Mouse (Mus musculus) spleen, adult 2 months (tissue): ENCODE results near the gene Cfap61. TPM values are rescaled to one million over a fixed set of nuclear protein-coding genes. Genes with fewer than 3 reads are reported as not detected.

Experiments used
- DNase-seq, 2 experiments: peaks; one replicate each; pipeline versions ENCODE4 v3.0.0 to v3.0.0-alpha.2; 2012 to 2021; ENCODE audit warnings: low spot score in 2 of 2, low read depth in 1 of 2
- H3K27ac ChIP-seq: fragments of 200-500 bp; 2 replicates; pipeline ENCODE4 v1.5.1; 2012; ENCODE audit warnings: low read length, inconsistent platforms; ENCODE audit not compliant: insufficient read depth
- H3K27me3 ChIP-seq: fragments of 200-500 bp; 2 replicates; pipeline ENCODE4 v1.6.1; 2012; ENCODE audit warnings: mild to moderate bottlenecking, moderate library complexity, low read length, inconsistent platforms; ENCODE audit not compliant: control insufficient read depth, insufficient read depth
- H3K36me3 ChIP-seq: fragments of 200-500 bp; 2 replicates; pipeline ENCODE4 v1.6.1; 2012; ENCODE audit warnings: mild to moderate bottlenecking, low read length, inconsistent platforms; ENCODE audit not compliant: control insufficient read depth, insufficient read depth
- H3K4me1 ChIP-seq: fragments of 200-500 bp; 2 replicates; pipeline ENCODE4 v1.6.1; 2011; ENCODE audit warnings: inconsistent platforms; ENCODE audit not compliant: control insufficient read depth, insufficient read depth, insufficient read length
- H3K4me3 ChIP-seq: fragments of 200-500 bp; 2 replicates; pipeline ENCODE4 v1.5.1; 2011; ENCODE audit warnings: mild to moderate bottlenecking, inconsistent platforms; ENCODE audit not compliant: insufficient read depth, insufficient read length; ENCODE audit errors: extremely low read depth
- CTCF ChIP-seq: fragments of 200-500 bp; IDR thresholded peaks from 2 replicates; pipeline ENCODE4 v1.5.1; 2011; ENCODE audit warnings: mild to moderate bottlenecking, inconsistent platforms; ENCODE audit not compliant: insufficient read depth, insufficient read length, insufficient replicate concordance; ENCODE audit errors: extremely low read depth
- POLR2A ChIP-seq: fragments of 200-500 bp; IDR thresholded peaks from 2 replicates; pipeline ENCODE4 v1.6.1; 2011; ENCODE audit warnings: low read depth, low read length, inconsistent platforms
- WGBS: fragments of 180-500 bp; shearing (Covaris S2); methylation state at CpG from one replicate; pipeline ENCODE4 v1.1.7; 2018; 5-methylcytosine and 5-hydroxymethylcytosine counted together
- polyA plus RNA-seq: library from polyadenylated mRNA; depleted of rRNA; stranded (reverse); fragments of >200 nt; gene quantifications from 2 replicates; pipeline ENCODE4 v1.2.3, GENCODE M21; 2012

Gene Cfap61
- polyA plus RNA-seq, 1 experiment, result 0.40 TPM

- Histone ChIP-seq H3K36me3 (no peaks in the 10 kb centered on the region), H3K27me3 (peaks cover 54% of the 10 kb centered on the region), H3K4me3 (no peak overlapping the region), H3K27ac (no peak overlapping the region), H3K4me1 (peaks cover 34% of the 10 kb centered on the region)
- TF ChIP-seq POLR2A, result no peak
- TF ChIP-seq CTCF, result no peak
- WGBS, result 15% methylated on average over 19 of the region's 19 CpGs
- DNase-seq, result no peak
Observed at GRCm38 (mm10) chr2:146218881-146219535, 284.4 kb downstream of the Cfap61 start.

- peaks cover 34% of the 10 kb centered on the region for H3K4me1 ChIP-seq
- 22% methylated on average over 11 of the region's 11 CpGs for WGBS
- H3K36me3 ChIP-seq, result no peaks in the 10 kb centered on the region
- no peak overlapping the region for H3K27ac ChIP-seq
- no peak for TF ChIP-seq CTCF
- TF ChIP-seq POLR2A, result no peak
- DNase-seq, result no peak
- no peak overlapping the region for H3K4me3 ChIP-seq
- peaks cover 54% of the 10 kb centered on the region for H3K27me3 ChIP-seq
Observed at GRCm38 (mm10) chr2:146219791-146220190, 285.2 kb downstream of the Cfap61 start.

GRCm38 (mm10) chr2:146220591-146221075, 286.0 kb downstream of the Cfap61 start:
- no peaks in the 10 kb centered on the region for H3K36me3 ChIP-seq
- TF ChIP-seq POLR2A (no peak), CTCF (no peak)
- H3K4me3 ChIP-seq, result no peak overlapping the region
- peaks cover 36% of the 10 kb centered on the region for H3K4me1 ChIP-seq
- peaks cover 54% of the 10 kb centered on the region for H3K27me3 ChIP-seq
- no peak overlapping the region for H3K27ac ChIP-seq
- 2% methylated on average over 24 of the region's 24 CpGs for WGBS
- DNase-seq, result no peak

- Histone ChIP-seq H3K27me3 (peaks cover 53% of the 10 kb centered on the region), H3K36me3 (no peaks in the 10 kb centered on the region), H3K4me3 (peak within 1 kb of the TSS; percentile 48), H3K27ac (no peak within 1 kb of the TSS), H3K4me1 (peaks cover 36% of the 10 kb centered on the region)
- TF ChIP-seq POLR2A (no peak), CTCF (no peak)
- no peak for DNase-seq
- under 1% methylated on average over 86 of the region's 86 CpGs for WGBS
Observed at GRCm38 (mm10) chr2:146221076-146221928, 286.7 kb downstream of the Cfap61 start, which contains the start of gene Insm1. Gene Insm1 (plus strand): TSS chr2:146221921.

GRCm38 (mm10) chr2:146221929-146222278, 287.3 kb downstream of the Cfap61 start:
- peaks cover 36% of the 10 kb centered on the region for H3K4me1 ChIP-seq
- DNase-seq, result no peak
- H3K36me3 ChIP-seq, result no peaks in the 10 kb centered on the region
- H3K27ac ChIP-seq, result no peak overlapping the region
- H3K4me3 ChIP-seq, result peak overlapping the region; percentile 48
- H3K27me3 ChIP-seq, result peaks cover 53% of the 10 kb centered on the region
- TF ChIP-seq POLR2A, result no peak
- TF ChIP-seq CTCF, result no peak
- WGBS, result under 1% methylated on average over 44 of the region's 44 CpGs

GRCm38 (mm10) chr2:146222279-146223175, 287.9 kb downstream of the Cfap61 start:
- peaks cover 51% of the 10 kb centered on the region for H3K27me3 ChIP-seq
- 5% methylated on average over 128 of the region's 133 CpGs for WGBS

More at GRCm38 (mm10) chr2:146222279-146223175, 287.9 kb downstream of the Cfap61 start:
- DNase-seq, result no peak
- Histone ChIP-seq H3K4me3 (peak overlapping the region; percentile 48), H3K36me3 (no peaks in the 10 kb centered on the region), H3K27ac (no peak overlapping the region), H3K4me1 (peaks cover 31% of the 10 kb centered on the region)
- no peak for TF ChIP-seq POLR2A
- no peak for TF ChIP-seq CTCF
